Mouse (Mus musculus) forebrain, embryonic 11.5 days (tissue): ENCODE results near the gene Gm6034. TPM values are rescaled to one million over a fixed set of nuclear protein-coding genes. Genes with fewer than 3 reads are reported as not detected.

ENCODE experiments used
- polyA plus RNA-seq: library from polyadenylated mRNA; unstranded; fragments of >200 nt; fragmentation: Nextera tagmentation; extraction: Ambion mirVana; gene quantifications from 2 replicates; pipeline ENCODE4 v1.2.1, GENCODE M21; 2014

The Gm6034 gene
- polyA plus RNA-seq, 1 experiment from 2014 or later: not detected

Other genes starting within 250 kb of the Gm6034 start
- gene Ier3, start 221.3 kb upstream of the Gm6034 start, polyA plus RNA-seq: 2.4 and 3.5 TPM in 2 replicates
- gene Flot1, start 219.7 kb upstream of the Gm6034 start, polyA plus RNA-seq: 48.5 and 49.5 TPM in 2 replicates
- 1,583 and 1,671 TPM in 2 replicates for gene Tubb5, start 204.7 kb upstream of the Gm6034 start, polyA plus RNA-seq
- gene Mdc1, start 201.4 kb upstream of the Gm6034 start, polyA plus RNA-seq: 27.2 and 29.2 TPM in 2 replicates
- gene Nrm, start 181.6 kb upstream of the Gm6034 start, polyA plus RNA-seq: 65.7 and 68.8 TPM in 2 replicates
- gene Ppp1r18, start 177.4 kb upstream of the Gm6034 start, polyA plus RNA-seq: 25.1 and 28.1 TPM in 2 replicates
- gene Dhx16, start 163.1 kb upstream of the Gm6034 start, polyA plus RNA-seq: 50.3 and 52.9 TPM in 2 replicates
- gene 2310061I04Rik, start 145.5 kb upstream of the Gm6034 start, polyA plus RNA-seq: 26.9 and 29.9 TPM in 2 replicates
- gene Atat1, start 132.9 kb upstream of the Gm6034 start, polyA plus RNA-seq: 213 and 224 TPM in 2 replicates
- 66.1 and 66.8 TPM in 2 replicates for gene Mrps18b, start 126.6 kb upstream of the Gm6034 start, polyA plus RNA-seq
- gene Ppp1r10, start 126.5 kb upstream of the Gm6034 start, polyA plus RNA-seq: 52.6 and 59.3 TPM in 2 replicates
- gene Abcf1, start 73.2 kb upstream of the Gm6034 start, polyA plus RNA-seq: 108 and 122 TPM in 2 replicates
- 46.0 and 48.4 TPM in 2 replicates for gene Gnl1, start 63.1 kb upstream of the Gm6034 start, polyA plus RNA-seq
- gene Prr3, start 62.7 kb upstream of the Gm6034 start, polyA plus RNA-seq: 50.8 and 54.4 TPM in 2 replicates
- 3.5 and 4.3 TPM in 2 replicates for gene H2-T24, start 22.4 kb upstream of the Gm6034 start, polyA plus RNA-seq
- 3.1 and 3.4 TPM in 2 replicates for gene H2-T23, start 10.1 kb upstream of the Gm6034 start, polyA plus RNA-seq
- gene H2-T22, start 214 bp upstream of the Gm6034 start, polyA plus RNA-seq: 7.6 and 8.3 TPM in 2 replicates
- gene Gm11127, start 15.4 kb downstream of the Gm6034 start, polyA plus RNA-seq: not detected in 2 replicates
- gene Gm19684, start 78.7 kb downstream of the Gm6034 start, polyA plus RNA-seq: not detected in 2 replicates
- not detected in 2 replicates for gene Gm7030, start 86.5 kb downstream of the Gm6034 start, polyA plus RNA-seq
- not detected in 2 replicates for gene Gm8909, start 125.6 kb downstream of the Gm6034 start, polyA plus RNA-seq
- gene H2-T3, start 147.3 kb downstream of the Gm6034 start, polyA plus RNA-seq: not detected in 2 replicates
- 82.2 and 89.0 TPM in 2 replicates for gene Rpp21, start 215.1 kb downstream of the Gm6034 start, polyA plus RNA-seq
- gene Trim39, start 229.3 kb downstream of the Gm6034 start, polyA plus RNA-seq: 22.0 and 23.0 TPM in 2 replicates
- gene H2-M10.2, start 243.5 kb downstream of the Gm6034 start, polyA plus RNA-seq: 0.33 TPM in 2 replicates